Mouse (Mus musculus) heart, embryonic 14.5 days (tissue): ENCODE results near the gene She. TPM values are rescaled to one million over a fixed set of nuclear protein-coding genes. Genes with fewer than 3 reads are reported as not detected.
"Not testable (repeated sequence)": the region's sequence is repeated elsewhere in the genome, so short reads cannot be mapped to it uniquely, and the experiment has no call there.

Experiments used
- ATAC-seq: fragments of 200-750 bp; cut with Nextera tagmentation; 2 replicates; pipeline ENCODE4 v1.8.0; 2017; ENCODE audit warnings: low read depth, moderate TSS enrichment; ENCODE audit not compliant: insufficient number of reproducible peaks, insufficient read depth, low FRiP score
- H3K27ac ChIP-seq, 2 experiments: fragments of 200-500 bp in 1 of 2; fragments of 300-500 bp in 1 of 2; sonication (generic) in 1 of 2; replicated peaks in 1 of 2; 2 replicates each; pipeline ENCODE4 v1.5.1; 2012 to 2014; ENCODE audit warnings: low read depth in 2 of 2, low read length in 2 of 2, control low read depth in 1 of 2, mild to moderate bottlenecking in 1 of 2, mixed read lengths in 1 of 2; ENCODE audit not compliant: control insufficient read depth in 1 of 2, insufficient read depth in 1 of 2
- H3K27me3 ChIP-seq: fragments of 300-500 bp; sonication (generic); 2 replicates; pipeline ENCODE4 v1.6.1; 2014; ENCODE audit warnings: mild to moderate bottlenecking, low read length, control low read depth; ENCODE audit not compliant: control insufficient read depth, insufficient read depth
- H3K36me3 ChIP-seq: fragments of 300-500 bp; sonication (generic); 2 replicates; pipeline ENCODE4 v1.6.1; 2014; ENCODE audit warnings: mild to moderate bottlenecking, control low read depth, low read length, mixed read lengths; ENCODE audit not compliant: control insufficient read depth, insufficient read depth
- H3K4me1 ChIP-seq, 2 experiments: fragments of 200-500 bp in 1 of 2; fragments of 300-500 bp in 1 of 2; sonication (generic) in 1 of 2; 2 replicates each; pipeline ENCODE4 v1.6.1; 2012 to 2014; ENCODE audit warnings: low read length in 2 of 2, control low read depth in 1 of 2, mixed read lengths in 1 of 2; ENCODE audit not compliant: control insufficient read depth in 2 of 2, insufficient read depth in 2 of 2
- H3K4me2 ChIP-seq: fragments of 300-500 bp; sonication (generic); 2 replicates; pipeline ENCODE4 v1.6.1; 2014; ENCODE audit warnings: mild to moderate bottlenecking, low read length
- H3K4me3 ChIP-seq, 2 experiments: fragments of 200-500 bp in 1 of 2; fragments of 300-500 bp in 1 of 2; sonication (generic) in 1 of 2; 2 replicates each; pipeline ENCODE4 v1.5.1; 2012 to 2014; ENCODE audit warnings: low read length in 2 of 2, mild to moderate bottlenecking in 2 of 2, control low read depth in 1 of 2, low read depth in 1 of 2, moderate library complexity in 1 of 2; ENCODE audit not compliant: control insufficient read depth in 1 of 2, insufficient read depth in 1 of 2
- H3K9ac ChIP-seq: fragments of 300-500 bp; sonication (generic); 2 replicates; pipeline ENCODE4 v1.6.1; 2014; ENCODE audit warnings: mild to moderate bottlenecking, low read length
- H3K9me3 ChIP-seq: fragments of 300-500 bp; sonication (generic); 2 replicates; pipeline ENCODE4 v1.6.1; 2016; ENCODE audit warnings: low read length, control low read depth; ENCODE audit not compliant: control insufficient read depth
- WGBS: fragments of 180-500 bp; shearing (Covaris S2); extraction: QIAGEN DNeasy Blood & Tissue Kit; methylation state at CpG from one replicate; pipeline ENCODE4 v1.1.7; 2014; 5-methylcytosine and 5-hydroxymethylcytosine counted together
- polyA plus RNA-seq: library from polyadenylated mRNA; unstranded; fragments of >200 nt; fragmentation: Nextera tagmentation; extraction: Ambion mirVana; gene quantifications from 2 replicates; pipeline ENCODE4 v1.2.1, GENCODE M21; 2014

She gene
- polyA plus RNA-seq, 1 experiment from 2014 or later: 9.0 TPM

DNA sequence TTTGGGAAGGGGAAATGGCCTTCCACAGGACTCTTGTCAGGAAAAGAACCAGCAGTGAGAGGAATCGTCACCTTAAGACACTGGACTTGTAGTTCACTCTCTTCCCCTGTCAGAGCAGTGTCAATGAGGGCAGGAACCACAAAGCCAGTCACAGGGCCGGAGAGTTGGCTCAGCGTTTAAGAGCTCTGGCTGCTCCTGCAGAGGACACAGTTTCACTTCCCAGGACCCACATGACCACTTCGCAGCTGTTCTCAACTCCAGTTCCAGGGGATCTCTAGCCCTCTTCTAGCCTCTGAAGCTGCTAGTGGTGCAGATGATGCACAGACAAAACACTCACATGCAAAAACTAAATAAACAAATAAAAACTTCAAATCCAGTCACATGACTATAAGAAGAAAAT lies 34.8 kb upstream of the She start:
- no peaks in the 10 kb centered on the region for H3K27me3 ChIP-seq
- no peak overlapping the region for H3K27ac ChIP-seq
- H3K4me2 ChIP-seq: no peak overlapping the region
- H3K4me1 ChIP-seq: peaks cover 0 to 4% of the 10 kb centered on the region in 2 experiments; a peak in 1 of 4 replicates
- no peak overlapping the region for H3K4me3 ChIP-seq
- H3K9me3 ChIP-seq: no peaks in the 10 kb centered on the region
- ATAC-seq: no peak
- H3K36me3 ChIP-seq: no peaks in the 10 kb centered on the region
- WGBS: 46% methylated on average over 4 of the region's 4 CpGs
- H3K9ac ChIP-seq: no peak overlapping the region

DNA sequence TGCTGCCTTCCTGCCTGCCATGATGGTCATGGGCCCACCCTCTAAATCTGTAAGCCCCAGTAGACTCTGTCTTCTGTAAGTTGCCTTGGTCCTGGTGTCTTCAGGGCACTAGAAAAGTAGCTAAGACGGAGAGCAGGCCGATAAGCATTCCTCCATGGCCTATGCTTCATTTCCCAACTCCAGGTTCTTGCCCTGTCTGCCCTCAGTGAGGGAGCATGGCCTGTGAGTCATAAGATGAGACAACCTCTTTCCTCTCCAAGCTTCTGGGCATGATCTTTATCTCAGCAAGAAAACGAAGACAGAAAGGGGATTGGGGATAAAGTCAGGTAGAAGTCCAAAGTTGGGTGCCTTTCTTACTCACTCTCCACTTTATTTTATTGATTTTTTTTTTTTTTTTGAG lies 32.7 kb upstream of the She start:
- Histone ChIP-seq H3K27ac (no peak overlapping the region), H3K9ac (no peak overlapping the region), H3K4me1 (peaks cover 0 to 4% of the 10 kb centered on the region in 2 experiments; a peak in 1 of 4 replicates), H3K27me3 (no peaks in the 10 kb centered on the region), H3K9me3 (no peaks in the 10 kb centered on the region), H3K4me2 (no peak overlapping the region), H3K36me3 (no peaks in the 10 kb centered on the region), H3K4me3 (no peak overlapping the region)
- no peak for ATAC-seq
- 85% methylated on average over 3 of the region's 3 CpGs for WGBS

GRCm38 (mm10) chr3:89799476-89799875 lies 31.7 kb upstream of the She start:
- Histone ChIP-seq H3K9ac (peak overlapping the region; percentile 56; the same call in 1 of the 2 replicates), H3K9me3 (no peaks in the 10 kb centered on the region), H3K27ac (no peak overlapping the region), H3K4me3 (peak overlapping the region; percentile 18 to 22; a peak in 2 of 4 replicates), H3K4me1 (peaks cover 0 to 4% of the 10 kb centered on the region in 2 experiments; a peak in 1 of 4 replicates), H3K27me3 (no peaks in the 10 kb centered on the region), H3K4me2 (peak overlapping the region; percentile 61), H3K36me3 (no peaks in the 10 kb centered on the region)
- 0 out of 2 replicates have a peak, but pooled peaks have one; percentile 35 for ATAC-seq
- 2% methylated on average over 13 of the region's 13 CpGs for WGBS

- not testable (repeated sequence) for H3K4me3 ChIP-seq, H3K4me1 ChIP-seq, H3K9ac ChIP-seq, H3K27ac ChIP-seq, H3K9me3 ChIP-seq, H3K4me2 ChIP-seq, H3K36me3 ChIP-seq, ATAC-seq, H3K27me3 ChIP-seq
- WGBS: 41% methylated on average over 3 of the region's 3 CpGs
Measured at GRCm38 (mm10) chr3:89800078-89800477, 31.1 kb upstream of the She start.

GRCm38 (mm10) chr3:89800774-89801506 lies 30.2 kb upstream of the She start:
- Histone ChIP-seq H3K9me3 (no peaks in the 10 kb centered on the region), H3K27ac (no peak overlapping the region), H3K9ac (no peak overlapping the region), H3K4me3 (no peak overlapping the region), H3K27me3 (no peaks in the 10 kb centered on the region), H3K4me2 (no peak overlapping the region), H3K4me1 (peaks cover 0 to 4% of the 10 kb centered on the region in 2 experiments; a peak in 1 of 4 replicates), H3K36me3 (no peaks in the 10 kb centered on the region)
- 59% methylated on average over 5 of the region's 5 CpGs for WGBS
- ATAC-seq: no peak

GRCm38 (mm10) chr3:89801507-89801847 lies 29.7 kb upstream of the She start:
- no peak for ATAC-seq
- Histone ChIP-seq H3K9me3 (no peaks in the 10 kb centered on the region), H3K4me2 (no peak overlapping the region), H3K4me1 (peaks cover 0 to 4% of the 10 kb centered on the region in 2 experiments; a peak in 1 of 4 replicates), H3K4me3 (no peak overlapping the region), H3K27ac (0 out of 4 replicates have a peak overlapping the region, but pooled peaks of 1 of the 2 experiments have one; percentile 6), H3K27me3 (no peaks in the 10 kb centered on the region), H3K9ac (no peak overlapping the region), H3K36me3 (no peaks in the 10 kb centered on the region)
- 24% methylated on average over 3 of the region's 3 CpGs for WGBS

DNA sequence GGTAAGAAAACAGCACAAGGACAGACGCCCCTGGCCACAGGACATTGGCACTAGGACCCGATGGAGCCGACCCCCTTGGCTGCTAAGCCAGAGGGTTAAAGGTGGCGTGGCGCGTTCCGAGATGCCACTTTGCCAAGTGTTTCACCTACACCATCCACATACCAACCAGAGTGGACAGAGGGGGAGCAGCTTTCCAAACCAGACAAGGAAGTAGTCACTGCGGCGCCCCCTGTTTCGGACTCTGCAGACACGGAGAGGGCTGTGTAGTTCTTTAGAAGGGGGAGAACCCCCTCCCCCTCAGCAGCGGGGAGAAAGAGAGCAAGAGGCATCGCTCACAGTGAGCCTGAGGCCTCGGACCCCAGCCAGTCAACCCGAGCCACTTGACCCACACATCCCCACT lies 28.3 kb upstream of the She start:
- Histone ChIP-seq H3K9ac (no peak overlapping the region), H3K9me3 (no peaks in the 10 kb centered on the region), H3K4me3 (no peak overlapping the region), H3K4me1 (peaks cover 0 to 4% of the 10 kb centered on the region in 2 experiments; a peak in 1 of 4 replicates), H3K4me2 (no peak overlapping the region), H3K36me3 (no peaks in the 10 kb centered on the region), H3K27me3 (no peaks in the 10 kb centered on the region), H3K27ac (no peak overlapping the region)
- ATAC-seq: no peak
- WGBS: 80% methylated on average over 14 of the region's 15 CpGs

GRCm38 (mm10) chr3:89805179-89805578 lies 26.0 kb upstream of the She start:
- ATAC-seq: no peak
- H3K4me3 ChIP-seq: no peak overlapping the region
- no peaks in the 10 kb centered on the region; a peak in 1 of 4 replicates for H3K4me1 ChIP-seq
- no peak overlapping the region for H3K27ac ChIP-seq
- H3K9ac ChIP-seq: no peak overlapping the region
- no peak overlapping the region for H3K4me2 ChIP-seq
- 64% methylated on average over 4 of the region's 4 CpGs for WGBS
- no peaks in the 10 kb centered on the region for H3K9me3 ChIP-seq
- H3K27me3 ChIP-seq: no peaks in the 10 kb centered on the region
- H3K36me3 ChIP-seq: no peaks in the 10 kb centered on the region
